Mouse (Mus musculus) hindbrain, embryonic 10.5 days (tissue): ENCODE data around the gene Srgap1. TPM values are rescaled to one million over a fixed set of nuclear protein-coding genes. Genes with fewer than 3 reads are reported as not detected.

Experiments
- DNase-seq: peaks from one replicate; pipeline ENCODE4 v3.0.0-alpha.2; 2017; ENCODE audit warnings: low spot score
- H3K27ac ChIP-seq: fragments of 300-500 bp; sonication (generic); 2 replicates; pipeline ENCODE4 v1.5.1; 2016; ENCODE audit warnings: mild to moderate bottlenecking, moderate library complexity
- H3K27me3 ChIP-seq: fragments of 300-500 bp; sonication (generic); 2 replicates; pipeline ENCODE4 v1.6.1; 2016; ENCODE audit warnings: mild to moderate bottlenecking; ENCODE audit not compliant: poor library complexity, insufficient read depth, severe bottlenecking
- H3K36me3 ChIP-seq: fragments of 300-500 bp; sonication (generic); 2 replicates; pipeline ENCODE4 v1.6.1; 2016; ENCODE audit warnings: mild to moderate bottlenecking, moderate library complexity
- H3K4me1 ChIP-seq: fragments of 300-500 bp; sonication (generic); replicated peaks from 2 replicates; pipeline ENCODE4 v1.6.1; 2016; ENCODE audit warnings: mild to moderate bottlenecking
- H3K4me3 ChIP-seq: fragments of 300-500 bp; sonication (generic); 2 replicates; pipeline ENCODE4 v1.5.1; 2016; ENCODE audit warnings: mild to moderate bottlenecking, moderate library complexity
- H3K9me3 ChIP-seq: fragments of 300-500 bp; sonication (generic); 2 replicates; pipeline ENCODE4 v1.6.1; 2016; ENCODE audit warnings: mild to moderate bottlenecking, moderate library complexity
- WGBS: fragments of 180-500 bp; shearing (Covaris S2); methylation state at CpG from one replicate; pipeline ENCODE4 v1.1.7; 2016; 5-methylcytosine and 5-hydroxymethylcytosine counted together
- polyA plus RNA-seq: library from polyadenylated mRNA; unstranded; fragments of >200 nt; fragmentation: Nextera tagmentation; extraction: Ambion mirVana; gene quantifications from 2 replicates; pipeline ENCODE4 v1.2.1, GENCODE M21; 2016

Srgap1 gene
- polyA plus RNA-seq, 1 experiment from 2014 or later: 17.8 TPM

GRCm38 (mm10) chr10:122040372-122040771 is 6.7 kb downstream of the Srgap1 start:
- Histone ChIP-seq H3K4me1 (peaks cover 18% of the 10 kb centered on the region), H3K27me3 (no peaks in the 10 kb centered on the region), H3K9me3 (no peaks in the 10 kb centered on the region), H3K4me3 (no peak overlapping the region), H3K27ac (no peak overlapping the region), H3K36me3 (peaks cover 47% of the 10 kb centered on the region)
- DNase-seq: no peak
- WGBS: 43% methylated on average over 4 of the region's 4 CpGs

- Histone ChIP-seq H3K36me3 (peaks cover 47% of the 10 kb centered on the region), H3K9me3 (no peaks in the 10 kb centered on the region), H3K4me1 (peaks cover 10% of the 10 kb centered on the region), H3K4me3 (no peak overlapping the region), H3K27ac (no peak overlapping the region), H3K27me3 (no peaks in the 10 kb centered on the region)
- 93% methylated on average over 4 of the region's 4 CpGs for WGBS
- no peak for DNase-seq
Observed at GRCm38 (mm10) chr10:122039566-122039965, 7.5 kb downstream of the Srgap1 start.

- H3K9me3 ChIP-seq: no peaks in the 10 kb centered on the region
- H3K27me3 ChIP-seq: no peaks in the 10 kb centered on the region
- 64% methylated on average over 3 of the region's 3 CpGs for WGBS
- H3K4me1 ChIP-seq: peaks cover 5% of the 10 kb centered on the region
- no peak for DNase-seq
- H3K36me3 ChIP-seq: peaks cover 47% of the 10 kb centered on the region
- no peak overlapping the region for H3K27ac ChIP-seq
- no peak overlapping the region for H3K4me3 ChIP-seq
Observed at GRCm38 (mm10) chr10:122038554-122038953, 8.6 kb downstream of the Srgap1 start.

- Histone ChIP-seq H3K4me1 (no peaks in the 10 kb centered on the region), H3K9me3 (no peaks in the 10 kb centered on the region), H3K36me3 (peaks cover 28% of the 10 kb centered on the region), H3K27ac (no peak overlapping the region), H3K27me3 (no peaks in the 10 kb centered on the region), H3K4me3 (no peak overlapping the region)
- 86% methylated on average over 5 of the region's 5 CpGs for WGBS
- no peak for DNase-seq
Observed at GRCm38 (mm10) chr10:122033271-122033670, 13.8 kb downstream of the Srgap1 start.

GRCm38 (mm10) chr10:122030420-122030819 is 16.7 kb downstream of the Srgap1 start:
- 80% methylated on average over 5 of the region's 5 CpGs for WGBS
- H3K4me1 ChIP-seq: no peaks in the 10 kb centered on the region
- H3K27me3 ChIP-seq: no peaks in the 10 kb centered on the region
- H3K36me3 ChIP-seq: peaks cover 4% of the 10 kb centered on the region; the same call in 1 of the 2 replicates
- no peaks in the 10 kb centered on the region for H3K9me3 ChIP-seq
- H3K4me3 ChIP-seq: no peak overlapping the region
- no peak for DNase-seq
- no peak overlapping the region for H3K27ac ChIP-seq

- Histone ChIP-seq H3K4me3 (no peak overlapping the region), H3K27me3 (no peaks in the 10 kb centered on the region), H3K36me3 (peaks cover 9% of the 10 kb centered on the region; the same call in 1 of the 2 replicates), H3K9me3 (no peaks in the 10 kb centered on the region), H3K4me1 (no peaks in the 10 kb centered on the region), H3K27ac (no peak overlapping the region)
- WGBS: 88% methylated on average over 7 of the region's 7 CpGs
- DNase-seq: no peak
Observed at GRCm38 (mm10) chr10:122029738-122030137, 17.4 kb downstream of the Srgap1 start.

- Histone ChIP-seq H3K27ac (no peak overlapping the region), H3K36me3 (peaks cover 39% of the 10 kb centered on the region), H3K4me3 (no peak overlapping the region), H3K27me3 (no peaks in the 10 kb centered on the region), H3K4me1 (0 out of 2 replicates have a peak, but pooled peaks cover 2% of the 10 kb centered on the region), H3K9me3 (peaks cover 10% of the 10 kb centered on the region)
- WGBS: 89% methylated on average over 6 of the region's 6 CpGs
- DNase-seq: no peak
Observed at GRCm38 (mm10) chr10:122025198-122025597, 21.9 kb downstream of the Srgap1 start.

GRCm38 (mm10) chr10:122020906-122021305 is 26.2 kb downstream of the Srgap1 start:
- peaks cover 10% of the 10 kb centered on the region for H3K9me3 ChIP-seq
- H3K4me3 ChIP-seq: no peak overlapping the region
- H3K36me3 ChIP-seq: peaks cover 36% of the 10 kb centered on the region
- H3K27ac ChIP-seq: no peak overlapping the region
- WGBS: 93% methylated on average over 5 of the region's 5 CpGs
- no peak for DNase-seq
- H3K27me3 ChIP-seq: no peaks in the 10 kb centered on the region
- peaks cover 34% of the 10 kb centered on the region for H3K4me1 ChIP-seq

GRCm38 (mm10) chr10:122020255-122020654 is 26.9 kb downstream of the Srgap1 start:
- no peak for DNase-seq
- WGBS: 78% methylated on average over 5 of the region's 5 CpGs
- peaks cover 10% of the 10 kb centered on the region for H3K9me3 ChIP-seq
- peaks cover 34% of the 10 kb centered on the region for H3K36me3 ChIP-seq
- H3K4me3 ChIP-seq: no peak overlapping the region
- peaks cover 34% of the 10 kb centered on the region for H3K4me1 ChIP-seq
- H3K27ac ChIP-seq: no peak overlapping the region
- no peaks in the 10 kb centered on the region for H3K27me3 ChIP-seq

GRCm38 (mm10) chr10:122018594-122019048 is 28.5 kb downstream of the Srgap1 start:
- Histone ChIP-seq H3K9me3 (no peaks in the 10 kb centered on the region), H3K4me1 (peaks cover 34% of the 10 kb centered on the region), H3K36me3 (peaks cover 19% of the 10 kb centered on the region), H3K27ac (peak overlapping the region; percentile 76), H3K27me3 (no peaks in the 10 kb centered on the region), H3K4me3 (no peak overlapping the region)
- DNase-seq: no peak
- 60% methylated on average over 10 of the region's 10 CpGs for WGBS

- Histone ChIP-seq H3K9me3 (no peaks in the 10 kb centered on the region), H3K27me3 (no peaks in the 10 kb centered on the region), H3K27ac (no peak overlapping the region; the same call in 1 of the 2 replicates), H3K36me3 (peaks cover 16% of the 10 kb centered on the region), H3K4me1 (peaks cover 34% of the 10 kb centered on the region), H3K4me3 (no peak overlapping the region)
- WGBS: 88% methylated on average over 8 of the region's 8 CpGs
- DNase-seq: no peak
Observed at GRCm38 (mm10) chr10:122017743-122018142, 29.4 kb downstream of the Srgap1 start.

- peaks cover 10% of the 10 kb centered on the region for H3K36me3 ChIP-seq
- H3K9me3 ChIP-seq: no peaks in the 10 kb centered on the region
- DNase-seq: no peak
- 59% methylated on average over 5 of the region's 5 CpGs for WGBS
- no peak overlapping the region for H3K4me3 ChIP-seq
- no peaks in the 10 kb centered on the region for H3K27me3 ChIP-seq
- H3K27ac ChIP-seq: peak overlapping the region; percentile 40; the same call in 1 of the 2 replicates
- H3K4me1 ChIP-seq: peaks cover 34% of the 10 kb centered on the region
Observed at GRCm38 (mm10) chr10:122017063-122017462, 30.1 kb downstream of the Srgap1 start.

GRCm38 (mm10) chr10:122016631-122017030 is 30.5 kb downstream of the Srgap1 start:
- 86% methylated on average over 3 of the region's 3 CpGs for WGBS
- Histone ChIP-seq H3K36me3 (peaks cover 6% of the 10 kb centered on the region; the same call in 1 of the 2 replicates), H3K27me3 (no peaks in the 10 kb centered on the region), H3K27ac (peak overlapping the region; percentile 40; the same call in 1 of the 2 replicates), H3K4me3 (no peak overlapping the region), H3K4me1 (peaks cover 34% of the 10 kb centered on the region), H3K9me3 (no peaks in the 10 kb centered on the region)
- no peak for DNase-seq

- Histone ChIP-seq H3K27me3 (no peaks in the 10 kb centered on the region), H3K36me3 (no peaks in the 10 kb centered on the region), H3K4me1 (peaks cover 25% of the 10 kb centered on the region), H3K9me3 (no peaks in the 10 kb centered on the region), H3K4me3 (no peak overlapping the region), H3K27ac (no peak overlapping the region)
- 86% methylated on average over 6 of the region's 6 CpGs for WGBS
- DNase-seq: no peak
Observed at GRCm38 (mm10) chr10:122012321-122012720, 34.8 kb downstream of the Srgap1 start.
